Mouse (Mus musculus) heart, embryonic 12.5 days (tissue): Measurements from ENCODE around the gene Stxbp1. TPM values are rescaled to one million over a fixed set of nuclear protein-coding genes. Genes with fewer than 3 reads are reported as not detected.
A peak's percentile ranks its signal among the peaks of the same experiment; 100 is the strongest.

Source experiments
- ATAC-seq: fragments of 200-750 bp; cut with Nextera tagmentation; 2 replicates; pipeline ENCODE4 v1.8.0; 2017; ENCODE audit warnings: moderate TSS enrichment, moderate library complexity; ENCODE audit not compliant: insufficient number of reproducible peaks, low FRiP score
- H3K27ac ChIP-seq: fragments of 300-500 bp; sonication (generic); 2 replicates; pipeline ENCODE4 v1.5.1; 2016; ENCODE audit warnings: mild to moderate bottlenecking, moderate library complexity; ENCODE audit not compliant: poor library complexity, severe bottlenecking
- H3K27me3 ChIP-seq: fragments of 300-500 bp; sonication (generic); replicated peaks from 2 replicates; pipeline ENCODE4 v1.6.1; 2016; ENCODE audit warnings: mild to moderate bottlenecking, moderate library complexity
- H3K36me3 ChIP-seq: fragments of 300-500 bp; sonication (generic); 2 replicates; pipeline ENCODE4 v1.6.1; 2016; ENCODE audit warnings: mild to moderate bottlenecking, moderate library complexity
- H3K4me1 ChIP-seq: fragments of 300-500 bp; sonication (generic); replicated peaks from 2 replicates; pipeline ENCODE4 v1.6.1; 2016; ENCODE audit warnings: mild to moderate bottlenecking
- H3K4me2 ChIP-seq: fragments of 300-500 bp; sonication (generic); 2 replicates; pipeline ENCODE4 v1.6.1; 2016; ENCODE audit warnings: mild to moderate bottlenecking, moderate library complexity
- H3K4me3 ChIP-seq: fragments of 300-500 bp; sonication (generic); 2 replicates; pipeline ENCODE4 v1.5.1; 2016; ENCODE audit warnings: mild to moderate bottlenecking
- H3K9ac ChIP-seq: fragments of 300-500 bp; sonication (generic); 2 replicates; pipeline ENCODE4 v1.6.1; 2016; ENCODE audit warnings: mild to moderate bottlenecking, moderate library complexity
- H3K9me3 ChIP-seq: fragments of 300-500 bp; sonication (generic); replicated peaks from 2 replicates; pipeline ENCODE4 v1.6.1; 2016; ENCODE audit warnings: mild to moderate bottlenecking, moderate library complexity
- WGBS: fragments of 180-500 bp; shearing (Covaris S2); methylation state at CpG from one replicate; pipeline ENCODE4 v1.1.7; 2016; 5-methylcytosine and 5-hydroxymethylcytosine counted together
- polyA plus RNA-seq: library from polyadenylated mRNA; unstranded; fragments of >200 nt; fragmentation: Nextera tagmentation; extraction: Ambion mirVana; gene quantifications from 2 replicates; pipeline ENCODE4 v1.2.1, GENCODE M21; 2016

The Stxbp1 gene
- polyA plus RNA-seq, result 30.8 and 31.1 TPM in 2 replicates

- H3K27ac ChIP-seq, result peak within 1 kb of the TSS; percentile 88
- H3K9me3 ChIP-seq, result no peaks in the 10 kb centered on the region
- ATAC-seq, result peak; percentile 94
- peak within 1 kb of the TSS; percentile 86 for H3K4me3 ChIP-seq
- WGBS, result under 1% methylated on average over 72 of the region's 78 CpGs
- peaks cover 14% of the 10 kb centered on the region for H3K27me3 ChIP-seq
- H3K9ac ChIP-seq, result peak within 1 kb of the TSS; percentile 86
- peak within 1 kb of the TSS; percentile 93 for H3K4me2 ChIP-seq
- H3K4me1 ChIP-seq, result peaks cover 16% of the 10 kb centered on the region
- 0 out of 2 replicates have a peak, but pooled peaks cover 1% of the 10 kb centered on the region for H3K36me3 ChIP-seq
These were observed at the start of gene Stxbp1 for GRCm38 (mm10) chr2:32846805-32847467. Stxbp1 (minus strand) TSS chr2:32847245.

GRCm38 (mm10) chr2:32896507-32897147, 49.6 kb upstream of the Stxbp1 start:
- 0 out of 2 replicates have a peak overlapping the region, but pooled peaks have one; percentile 21 for H3K27ac ChIP-seq
- no peak overlapping the region for H3K4me2 ChIP-seq
- H3K4me1 ChIP-seq, result peaks cover 82% of the 10 kb centered on the region
- ATAC-seq, result no peak
- H3K4me3 ChIP-seq, result no peak overlapping the region
- peak overlapping the region; percentile 52 for H3K9ac ChIP-seq
- H3K27me3 ChIP-seq, result no peaks in the 10 kb centered on the region
- H3K36me3 ChIP-seq, result peaks cover 18% of the 10 kb centered on the region
- whole genome bisulfite sequencing, result 48% methylated on average over 10 of the region's 10 CpGs
- no peaks in the 10 kb centered on the region for H3K9me3 ChIP-seq

- ATAC-seq, result no peak
These were observed 48.6 kb upstream of the Stxbp1 start for GRCm38 (mm10) chr2:32895606-32896106.

GRCm38 (mm10) chr2:32894097-32894496, 47.1 kb upstream of the Stxbp1 start:
- H3K4me2 ChIP-seq, result no peak overlapping the region
- no peak overlapping the region for H3K9ac ChIP-seq
- no peaks in the 10 kb centered on the region for H3K9me3 ChIP-seq
- 71% methylated on average over 2 of the region's 2 CpGs for WGBS
- ATAC-seq, result no peak
- peaks cover 88% of the 10 kb centered on the region for H3K4me1 ChIP-seq
- H3K27ac ChIP-seq, result no peak overlapping the region
- H3K27me3 ChIP-seq, result no peaks in the 10 kb centered on the region
- H3K36me3 ChIP-seq, result peaks cover 18% of the 10 kb centered on the region
- no peak overlapping the region for H3K4me3 ChIP-seq

More at GRCm38 (mm10) chr2:32895606-32896106, 48.6 kb upstream of the Stxbp1 start:
- 52% methylated on average over 7 of the region's 8 CpGs for WGBS
- H3K4me2 ChIP-seq, result no peak overlapping the region
- H3K9ac ChIP-seq, result peak overlapping the region; percentile 52; the same call in 1 of the 2 replicates
- H3K27me3 ChIP-seq, result no peaks in the 10 kb centered on the region
- H3K9me3 ChIP-seq, result no peaks in the 10 kb centered on the region
- H3K4me3 ChIP-seq, result no peak overlapping the region
- no peak overlapping the region for H3K27ac ChIP-seq
- peaks cover 88% of the 10 kb centered on the region for H3K4me1 ChIP-seq
- H3K36me3 ChIP-seq, result peaks cover 18% of the 10 kb centered on the region

- WGBS, result 74% methylated on average over 14 of the region's 14 CpGs
- no peak overlapping the region for H3K27ac ChIP-seq
These were observed 45.4 kb upstream of the Stxbp1 start for GRCm38 (mm10) chr2:32892490-32892889.

GRCm38 (mm10) chr2:32891278-32891677, 44.2 kb upstream of the Stxbp1 start:
- 34% methylated on average over 9 of the region's 9 CpGs for WGBS
- no peak for ATAC-seq
- peaks cover 85% of the 10 kb centered on the region for H3K4me1 ChIP-seq
- no peak overlapping the region for H3K27ac ChIP-seq
- peak overlapping the region; percentile 36; the same call in 1 of the 2 replicates for H3K9ac ChIP-seq
- H3K4me3 ChIP-seq, result no peak overlapping the region
- H3K27me3 ChIP-seq, result no peaks in the 10 kb centered on the region
- H3K36me3 ChIP-seq, result peaks cover 19% of the 10 kb centered on the region
- 0 out of 2 replicates have a peak overlapping the region, but pooled peaks have one; percentile 3 for H3K4me2 ChIP-seq
- H3K9me3 ChIP-seq, result no peaks in the 10 kb centered on the region

More at GRCm38 (mm10) chr2:32892490-32892889, 45.4 kb upstream of the Stxbp1 start:
- Histone ChIP-seq H3K36me3 (peaks cover 18% of the 10 kb centered on the region), H3K4me3 (no peak overlapping the region), H3K9me3 (no peaks in the 10 kb centered on the region), H3K27me3 (no peaks in the 10 kb centered on the region), H3K9ac (no peak overlapping the region), H3K4me1 (peaks cover 88% of the 10 kb centered on the region), H3K4me2 (no peak overlapping the region)
- no peak for ATAC-seq

- Histone ChIP-seq H3K36me3 (peaks cover 23% of the 10 kb centered on the region), H3K4me1 (peaks cover 82% of the 10 kb centered on the region), H3K4me2 (no peak overlapping the region), H3K4me3 (no peak overlapping the region), H3K9ac (no peak overlapping the region), H3K27me3 (no peaks in the 10 kb centered on the region), H3K9me3 (no peaks in the 10 kb centered on the region), H3K27ac (peak overlapping the region; percentile 96; the same call in 1 of the 2 replicates)
- ATAC-seq, result no peak
- WGBS, result 63% methylated on average over 3 of the region's 3 CpGs
These were observed 43.2 kb upstream of the Stxbp1 start for GRCm38 (mm10) chr2:32890280-32890679.

GRCm38 (mm10) chr2:32888551-32888950, 41.5 kb upstream of the Stxbp1 start:
- no peaks in the 10 kb centered on the region for H3K27me3 ChIP-seq
- peaks cover 19% of the 10 kb centered on the region for H3K36me3 ChIP-seq
- H3K9me3 ChIP-seq, result no peaks in the 10 kb centered on the region
- ATAC-seq, result 0 out of 2 replicates have a peak, but pooled peaks have one; percentile 22
- H3K4me3 ChIP-seq, result no peak overlapping the region
- peak overlapping the region; percentile 96 for H3K27ac ChIP-seq
- H3K9ac ChIP-seq, result peak overlapping the region; percentile 67
- H3K4me2 ChIP-seq, result peak overlapping the region; percentile 50
- peaks cover 84% of the 10 kb centered on the region for H3K4me1 ChIP-seq
- 11% methylated on average over 3 of the region's 3 CpGs for WGBS

GRCm38 (mm10) chr2:32888029-32888428, 41.0 kb upstream of the Stxbp1 start:
- Histone ChIP-seq H3K27me3 (no peaks in the 10 kb centered on the region), H3K36me3 (peaks cover 15% of the 10 kb centered on the region), H3K27ac (peak overlapping the region; percentile 96), H3K9me3 (no peaks in the 10 kb centered on the region), H3K4me2 (peak overlapping the region; percentile 50), H3K4me1 (peaks cover 87% of the 10 kb centered on the region), H3K4me3 (no peak overlapping the region), H3K9ac (peak overlapping the region; percentile 67)
- WGBS, result 5% methylated on average over 9 of the region's 9 CpGs
- peak; percentile 42; the same call in 1 of the 2 replicates for ATAC-seq

- no peak for ATAC-seq
- Histone ChIP-seq H3K9me3 (no peaks in the 10 kb centered on the region), H3K4me2 (peak overlapping the region; percentile 17; the same call in 1 of the 2 replicates), H3K4me3 (no peak overlapping the region), H3K9ac (0 out of 2 replicates have a peak overlapping the region, but pooled peaks have one; percentile 37), H3K4me1 (peaks cover 93% of the 10 kb centered on the region), H3K36me3 (0 out of 2 replicates have a peak, but pooled peaks cover 5% of the 10 kb centered on the region), H3K27ac (peak overlapping the region; percentile 95), H3K27me3 (no peaks in the 10 kb centered on the region)
- 13% methylated on average over 7 of the region's 7 CpGs for WGBS
These were observed 37.7 kb upstream of the Stxbp1 start for GRCm38 (mm10) chr2:32884745-32885144.
